Mouse (Mus musculus): Measurements from ENCODE around the gene Ecpas. TPM values are rescaled to one million over a fixed set of nuclear protein-coding genes. Genes with fewer than 3 reads are reported as not detected.

Ecpas gene
- polyA plus RNA-seq, 2 experiments, result 25.7 to 41.9 TPM

- Histone ChIP-seq H3K9ac (ENCODE audit: low read depth, low read length, severe bottlenecking) (no peak within 1 kb of the TSS), H3K27me3 (ENCODE audit: control insufficient read depth, insufficient read depth, low read length) (no peaks in the 10 kb centered on the region), H3K4me1 (ENCODE audit: control insufficient read depth, insufficient read depth, low read length) (no peaks in the 10 kb centered on the region), H3K4me3 (replicated peaks; ENCODE audit: low read length) (no peak within 1 kb of the TSS), H3K27ac (replicated peaks; ENCODE audit: low read depth, low read length) (no peak within 1 kb of the TSS), H3K36me3 (ENCODE audit: control insufficient read depth, insufficient read depth, low read length) (no peaks in the 10 kb centered on the region), H3K4me2 (replicated peaks; ENCODE audit: low read depth, low read length, severe bottlenecking) (no peak within 1 kb of the TSS), H3K9me3 (ENCODE audit: control insufficient read depth, low read length) (no peaks in the 10 kb centered on the region)
- ATAC-seq (ENCODE audit: low FRiP score, low read depth) (no peak), DNase-seq (ENCODE audit: low spot score) (no peak)
- no peak for TF ChIP-seq POLR2A (IDR thresholded peaks at IDR 0.05; ENCODE audit: borderline replicate concordance, extremely low read depth, insufficient read depth, insufficient read length)
Measured at GRCm38 (mm10) chr4:58787616-58788015, 124.9 kb downstream of the Ecpas start, which contains the start of gene Olfr267. Olfr267 (minus strand) TSS chr4:58787716.

GRCm38 (mm10) chr4:58786659-58787058 is 125.9 kb downstream of the Ecpas start:
- DNase-seq (ENCODE audit: low spot score) (no peak), ATAC-seq (ENCODE audit: low FRiP score, low read depth) (no peak)
- no peak overlapping the region for H3K27ac ChIP-seq (replicated peaks; ENCODE audit: low read depth, low read length)
- no peaks in the 10 kb centered on the region for H3K9me3 ChIP-seq (ENCODE audit: control insufficient read depth, low read length)
- H3K4me3 ChIP-seq (replicated peaks; ENCODE audit: low read length), result no peak overlapping the region
- no peaks in the 10 kb centered on the region for H3K4me1 ChIP-seq (ENCODE audit: control insufficient read depth, insufficient read depth, low read length)
- TF ChIP-seq POLR2A (IDR thresholded peaks at IDR 0.05; ENCODE audit: borderline replicate concordance, extremely low read depth, insufficient read depth, insufficient read length), result no peak
- H3K4me2 ChIP-seq (replicated peaks; ENCODE audit: low read depth, low read length, severe bottlenecking), result no peak overlapping the region
- H3K36me3 ChIP-seq (ENCODE audit: control insufficient read depth, insufficient read depth, low read length), result no peaks in the 10 kb centered on the region
- WGBS, result 85% methylated on average over 3 of the region's 3 CpGs
- no peaks in the 10 kb centered on the region for H3K27me3 ChIP-seq (ENCODE audit: control insufficient read depth, insufficient read depth, low read length)
- H3K9ac ChIP-seq (ENCODE audit: low read depth, low read length, severe bottlenecking), result no peak overlapping the region

GRCm38 (mm10) chr4:58763417-58763816 is 149.1 kb downstream of the Ecpas start:
- Histone ChIP-seq H3K4me2 (replicated peaks; ENCODE audit: low read depth, low read length, severe bottlenecking) (no peak overlapping the region), H3K9me3 (ENCODE audit: control insufficient read depth, low read length) (no peaks in the 10 kb centered on the region), H3K4me3 (replicated peaks; ENCODE audit: low read length) (no peak overlapping the region), H3K9ac (ENCODE audit: low read depth, low read length, severe bottlenecking) (no peak overlapping the region), H3K27me3 (ENCODE audit: control insufficient read depth, insufficient read depth, low read length) (no peaks in the 10 kb centered on the region), H3K27ac (replicated peaks; ENCODE audit: low read depth, low read length) (0 out of 2 replicates have a peak overlapping the region, but pooled peaks have one; percentile 30), H3K36me3 (ENCODE audit: control insufficient read depth, insufficient read depth, low read length) (no peaks in the 10 kb centered on the region), H3K4me1 (ENCODE audit: control insufficient read depth, insufficient read depth, low read length) (no peaks in the 10 kb centered on the region)
- no peak for ATAC-seq (ENCODE audit: low FRiP score, low read depth)
- WGBS, result 59% methylated on average over 3 of the region's 3 CpGs
- TF ChIP-seq POLR2A (IDR thresholded peaks at IDR 0.05; ENCODE audit: borderline replicate concordance, extremely low read depth, insufficient read depth, insufficient read length), result no peak
- DNase-seq (ENCODE audit: low spot score), result no peak

- TF ChIP-seq POLR2A (IDR thresholded peaks at IDR 0.05; ENCODE audit: borderline replicate concordance, extremely low read depth, insufficient read depth, insufficient read length), result no peak
- Histone ChIP-seq H3K27ac (replicated peaks; ENCODE audit: low read depth, low read length) (peak overlapping the region; percentile 68; the same call in 1 of the 2 replicates), H3K4me2 (replicated peaks; ENCODE audit: low read depth, low read length, severe bottlenecking) (peak overlapping the region; percentile 44), H3K9me3 (ENCODE audit: control insufficient read depth, low read length) (no peaks in the 10 kb centered on the region), H3K27me3 (ENCODE audit: control insufficient read depth, insufficient read depth, low read length) (no peaks in the 10 kb centered on the region), H3K4me1 (ENCODE audit: control insufficient read depth, insufficient read depth, low read length) (peaks cover 12% of the 10 kb centered on the region; the same call in 1 of the 2 replicates), H3K4me3 (replicated peaks; ENCODE audit: low read length) (0 out of 2 replicates have a peak overlapping the region, but pooled peaks have one; percentile 4), H3K9ac (ENCODE audit: low read depth, low read length, severe bottlenecking) (no peak overlapping the region), H3K36me3 (ENCODE audit: control insufficient read depth, insufficient read depth, low read length) (no peaks in the 10 kb centered on the region)
- peak; percentile 60; the same call in 1 of the 2 replicates for ATAC-seq (ENCODE audit: low FRiP score, low read depth)
- 40% methylated on average over 2 of the region's 2 CpGs for WGBS
- peak; percentile 67 for DNase-seq (ENCODE audit: low spot score)
Measured at GRCm38 (mm10) chr4:58749510-58749909, 163.0 kb downstream of the Ecpas start.

GRCm38 (mm10) chr4:58749101-58749500 is 163.4 kb downstream of the Ecpas start:
- TF ChIP-seq POLR2A (IDR thresholded peaks at IDR 0.05; ENCODE audit: borderline replicate concordance, extremely low read depth, insufficient read depth, insufficient read length), result no peak
- Histone ChIP-seq H3K9ac (ENCODE audit: low read depth, low read length, severe bottlenecking) (no peak overlapping the region), H3K36me3 (ENCODE audit: control insufficient read depth, insufficient read depth, low read length) (no peaks in the 10 kb centered on the region), H3K4me2 (replicated peaks; ENCODE audit: low read depth, low read length, severe bottlenecking) (peak overlapping the region; percentile 44), H3K4me1 (ENCODE audit: control insufficient read depth, insufficient read depth, low read length) (peaks cover 12% of the 10 kb centered on the region; the same call in 1 of the 2 replicates), H3K4me3 (replicated peaks; ENCODE audit: low read length) (0 out of 2 replicates have a peak overlapping the region, but pooled peaks have one; percentile 4), H3K27me3 (ENCODE audit: control insufficient read depth, insufficient read depth, low read length) (no peaks in the 10 kb centered on the region), H3K9me3 (ENCODE audit: control insufficient read depth, low read length) (no peaks in the 10 kb centered on the region), H3K27ac (replicated peaks; ENCODE audit: low read depth, low read length) (peak overlapping the region; percentile 68)
- WGBS, result 16% methylated on average over 10 of the region's 10 CpGs
- ATAC-seq (ENCODE audit: low FRiP score, low read depth) (peak; percentile 79), DNase-seq (ENCODE audit: low spot score) (peak; percentile 66)

Other genes with a start within 250 kb of the Ecpas start
- 0.20 and 0.70 TPM in 2 replicates for gene Olfr267, start 125.0 kb downstream of the Ecpas start, polyA plus RNA-seq (2012; rRNA removed)
- gene Olfr267, start 125.0 kb downstream of the Ecpas start, polyA plus RNA-seq (2014; fragmentation: Nextera tagmentation; extraction: Ambion mirVana), result 0.07 and 0.19 TPM in 2 replicates
- 1.8 and 2.5 TPM in 2 replicates for gene Zkscan16, start 30.9 kb upstream of the Ecpas start, polyA plus RNA-seq (2012; rRNA removed)
- 0.91 and 1.5 TPM in 2 replicates for gene Zkscan16, start 30.9 kb upstream of the Ecpas start, polyA plus RNA-seq (2014; fragmentation: Nextera tagmentation; extraction: Ambion mirVana)
- gene Ptgr1, start 74.4 kb upstream of the Ecpas start, polyA plus RNA-seq (2012; rRNA removed), result 12.8 and 19.2 TPM in 2 replicates
- gene Ptgr1, start 74.4 kb upstream of the Ecpas start, polyA plus RNA-seq (2014; fragmentation: Nextera tagmentation; extraction: Ambion mirVana), result 32.5 and 34.7 TPM in 2 replicates
- 10.1 and 10.7 TPM in 2 replicates for gene Dnajc25, start 82.3 kb upstream of the Ecpas start, polyA plus RNA-seq (2012; rRNA removed)
- gene Dnajc25, start 82.3 kb upstream of the Ecpas start, polyA plus RNA-seq (2014; fragmentation: Nextera tagmentation; extraction: Ambion mirVana), result 18.3 and 20.8 TPM in 2 replicates
- gene Gm20503, start 90.5 kb upstream of the Ecpas start, polyA plus RNA-seq (2012; rRNA removed), result 0.14 TPM in 1 of 2 replicates, not detected in the other
- gene Gm20503, start 90.5 kb upstream of the Ecpas start, polyA plus RNA-seq (2014; fragmentation: Nextera tagmentation; extraction: Ambion mirVana), result 15.8 and 19.0 TPM in 2 replicates
- 60.9 and 72.3 TPM in 2 replicates for gene Gng10, start 122.3 kb upstream of the Ecpas start, polyA plus RNA-seq (2012; rRNA removed)
- 143 and 177 TPM in 2 replicates for gene Gng10, start 122.3 kb upstream of the Ecpas start, polyA plus RNA-seq (2014; fragmentation: Nextera tagmentation; extraction: Ambion mirVana)
- not detected in 2 replicates for gene AI481877, start 226.2 kb upstream of the Ecpas start, polyA plus RNA-seq (2012; rRNA removed)
- gene AI481877, start 226.2 kb upstream of the Ecpas start, polyA plus RNA-seq (2014; fragmentation: Nextera tagmentation; extraction: Ambion mirVana), result not detected in 2 replicates

Measured in limb, embryonic 14.5 days (tissue).